Mouse (Mus musculus) hindbrain, embryonic 11.5 days (tissue): ENCODE measurements around the gene Ccnt2. TPM values are rescaled to one million over a fixed set of nuclear protein-coding genes. Genes with fewer than 3 reads are reported as not detected.

ENCODE experiments used
- ATAC-seq: fragments of 200-750 bp; cut with Nextera tagmentation; 2 replicates; pipeline ENCODE4 v1.8.0; 2017; ENCODE audit warnings: mild to moderate bottlenecking, moderate TSS enrichment, moderate library complexity; ENCODE audit not compliant: low FRiP score
- DNase-seq: peaks from one replicate; pipeline ENCODE4 v3.0.0-alpha.2; 2015; ENCODE audit warnings: low spot score
- H3K27ac ChIP-seq: fragments of 300-500 bp; sonication (generic); 2 replicates; pipeline ENCODE4 v1.5.1; 2014; ENCODE audit warnings: mild to moderate bottlenecking, low read depth, low read length
- H3K27me3 ChIP-seq: fragments of 300-500 bp; sonication (generic); 2 replicates; pipeline ENCODE4 v1.6.1; 2014; ENCODE audit warnings: mild to moderate bottlenecking, low read length, moderate library complexity, mixed read lengths; ENCODE audit not compliant: control insufficient read depth, insufficient read depth
- H3K36me3 ChIP-seq: fragments of 300-500 bp; sonication (generic); 2 replicates; pipeline ENCODE4 v1.6.1; 2014; ENCODE audit warnings: mild to moderate bottlenecking, low read length, moderate library complexity, mixed read lengths; ENCODE audit not compliant: control insufficient read depth, insufficient read depth
- H3K4me1 ChIP-seq: fragments of 300-500 bp; sonication (generic); replicated peaks from 2 replicates; pipeline ENCODE4 v1.6.1; 2014; ENCODE audit warnings: low read length, mixed read lengths; ENCODE audit not compliant: control insufficient read depth, insufficient read depth
- H3K4me2 ChIP-seq: fragments of 300-500 bp; sonication (generic); replicated peaks from 2 replicates; pipeline ENCODE4 v1.6.1; 2014; ENCODE audit warnings: mild to moderate bottlenecking, low read depth, low read length
- H3K4me3 ChIP-seq: fragments of 300-500 bp; sonication (generic); 2 replicates; pipeline ENCODE4 v1.5.1; 2014; ENCODE audit warnings: low read depth, low read length
- H3K9ac ChIP-seq: fragments of 300-500 bp; sonication (generic); 2 replicates; pipeline ENCODE4 v1.6.1; 2014; ENCODE audit warnings: low read depth, low read length
- H3K9me3 ChIP-seq: fragments of 300-500 bp; sonication (generic); 2 replicates; pipeline ENCODE4 v1.6.1; 2016; ENCODE audit warnings: low read length; ENCODE audit not compliant: control insufficient read depth
- WGBS: fragments of 180-500 bp; shearing (Covaris S2); extraction: QIAGEN DNeasy Blood & Tissue Kit; methylation state at CpG from one replicate; pipeline ENCODE4 v1.1.7; 2014; 5-methylcytosine and 5-hydroxymethylcytosine counted together
- polyA plus RNA-seq: library from polyadenylated mRNA; unstranded; fragments of >200 nt; fragmentation: Nextera tagmentation; extraction: Ambion mirVana; gene quantifications from 2 replicates; pipeline ENCODE4 v1.2.1, GENCODE M21; 2014

Gene Ccnt2
- polyA plus RNA-seq, 1 experiment from 2014 or later, result 123 TPM

DNA sequence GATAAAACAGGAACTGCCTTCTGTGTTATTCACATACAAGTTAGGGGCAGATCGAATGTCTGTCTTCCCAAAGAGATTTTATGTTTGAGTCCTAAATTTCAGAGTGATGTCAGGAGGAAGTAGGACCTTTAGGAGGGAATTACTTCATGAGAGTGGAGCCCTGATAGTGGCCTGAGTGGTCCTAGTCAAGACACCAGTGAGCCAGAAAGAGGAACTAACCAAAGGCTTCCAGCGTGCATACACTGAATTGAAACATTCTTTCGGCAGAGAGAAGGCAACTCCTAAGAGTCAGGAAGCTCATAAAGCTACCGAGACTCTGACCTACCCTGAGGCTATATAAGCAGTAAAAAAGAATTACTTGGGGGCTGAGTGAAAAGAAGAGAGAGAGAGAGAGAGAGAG lies 62.7 kb downstream of the Ccnt2 start:
- H3K4me3 ChIP-seq, result no peak overlapping the region
- no peaks in the 10 kb centered on the region for H3K27me3 ChIP-seq
- H3K36me3 ChIP-seq, result no peaks in the 10 kb centered on the region
- WGBS, result 74% methylated on average over 4 of the region's 4 CpGs
- H3K9ac ChIP-seq, result no peak overlapping the region
- H3K27ac ChIP-seq, result no peak overlapping the region
- H3K9me3 ChIP-seq, result no peaks in the 10 kb centered on the region
- no peak for DNase-seq
- no peak overlapping the region for H3K4me2 ChIP-seq
- H3K4me1 ChIP-seq, result no peaks in the 10 kb centered on the region
- no peak for ATAC-seq

DNA sequence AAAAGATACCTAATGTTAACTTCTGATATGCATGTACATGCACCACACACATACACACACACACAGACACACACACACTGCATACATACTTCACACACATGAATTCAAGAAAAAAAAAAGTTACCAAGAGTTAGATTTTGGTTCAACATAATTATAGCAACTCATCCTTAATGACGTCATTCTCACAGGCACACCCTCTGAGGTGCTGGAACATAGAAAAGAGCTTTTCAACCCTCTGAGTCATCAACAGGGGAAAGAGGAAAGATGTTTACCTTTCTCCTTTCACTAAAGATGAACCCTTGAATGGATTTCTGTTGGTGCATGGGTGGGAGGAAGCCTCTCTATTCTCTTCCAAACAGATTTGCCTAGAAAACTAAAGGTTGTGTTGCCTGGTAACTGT lies 64.6 kb downstream of the Ccnt2 start:
- DNase-seq (no peak), ATAC-seq (no peak)
- no peak overlapping the region for H3K4me2 ChIP-seq
- WGBS, result 75% methylated on average over 1 of the region's 1 CpGs
- no peaks in the 10 kb centered on the region for H3K4me1 ChIP-seq
- H3K4me3 ChIP-seq, result no peak overlapping the region
- H3K27ac ChIP-seq, result no peak overlapping the region
- no peaks in the 10 kb centered on the region for H3K36me3 ChIP-seq
- H3K9ac ChIP-seq, result no peak overlapping the region
- no peaks in the 10 kb centered on the region for H3K27me3 ChIP-seq
- H3K9me3 ChIP-seq, result no peaks in the 10 kb centered on the region

DNA sequence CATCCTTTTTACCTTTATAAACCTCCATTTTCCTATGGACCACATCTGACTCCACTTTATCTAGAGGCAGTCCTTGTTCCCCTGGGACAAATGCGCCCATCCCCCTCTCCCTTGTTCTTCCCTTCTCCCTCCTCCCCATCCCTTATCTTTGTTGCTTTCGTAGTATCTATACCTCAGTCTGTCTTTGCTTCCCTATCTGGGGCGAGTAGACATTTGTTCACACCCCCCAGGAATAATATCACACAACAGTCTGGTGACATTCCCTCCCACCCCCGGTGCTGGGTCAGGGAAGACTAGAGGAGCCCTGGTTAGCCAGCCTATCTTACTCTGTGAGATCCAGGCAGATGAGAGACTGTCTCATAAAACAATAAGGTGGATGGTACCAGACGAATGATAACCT lies 71.5 kb downstream of the Ccnt2 start:
- DNase-seq, result no peak
- Histone ChIP-seq H3K9me3 (no peaks in the 10 kb centered on the region), H3K4me3 (no peak overlapping the region), H3K27me3 (no peaks in the 10 kb centered on the region), H3K36me3 (no peaks in the 10 kb centered on the region), H3K4me1 (no peaks in the 10 kb centered on the region), H3K9ac (no peak overlapping the region), H3K27ac (no peak overlapping the region), H3K4me2 (no peak overlapping the region)
- 81% methylated on average over 5 of the region's 5 CpGs for WGBS
- no peak for ATAC-seq

DNA sequence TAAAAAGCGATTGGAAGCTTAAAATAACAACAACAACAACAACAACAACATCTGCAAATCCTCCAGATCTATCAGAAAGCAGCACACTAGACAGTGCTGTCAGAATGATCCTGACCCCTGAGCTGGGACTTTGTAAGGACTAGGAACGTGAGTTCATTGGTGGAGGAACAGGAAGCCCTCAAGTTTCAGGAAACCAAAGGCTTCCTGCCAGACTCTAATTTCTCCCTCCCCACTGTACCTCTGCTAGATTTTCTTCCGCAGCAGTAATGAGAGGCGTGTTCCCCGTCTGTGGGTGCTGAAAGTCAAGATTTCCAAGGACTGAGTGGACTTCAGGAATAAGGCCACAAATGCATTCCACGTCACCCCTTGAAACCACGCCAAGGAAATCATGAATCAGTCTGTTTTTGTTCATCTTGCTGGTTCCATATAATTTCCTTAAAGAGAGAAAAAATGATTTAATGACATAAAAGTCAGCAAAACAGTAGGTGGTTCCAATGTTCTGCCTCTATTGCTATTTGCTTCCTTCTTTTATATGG lies 76.2 kb downstream of the Ccnt2 start:
- no peak for ATAC-seq
- no peak for DNase-seq
- Histone ChIP-seq H3K36me3 (no peaks in the 10 kb centered on the region), H3K9ac (no peak overlapping the region), H3K9me3 (no peaks in the 10 kb centered on the region), H3K27ac (no peak overlapping the region), H3K4me2 (no peak overlapping the region), H3K4me3 (no peak overlapping the region), H3K4me1 (no peaks in the 10 kb centered on the region), H3K27me3 (no peaks in the 10 kb centered on the region)
- 87% methylated on average over 7 of the region's 7 CpGs for WGBS

DNA sequence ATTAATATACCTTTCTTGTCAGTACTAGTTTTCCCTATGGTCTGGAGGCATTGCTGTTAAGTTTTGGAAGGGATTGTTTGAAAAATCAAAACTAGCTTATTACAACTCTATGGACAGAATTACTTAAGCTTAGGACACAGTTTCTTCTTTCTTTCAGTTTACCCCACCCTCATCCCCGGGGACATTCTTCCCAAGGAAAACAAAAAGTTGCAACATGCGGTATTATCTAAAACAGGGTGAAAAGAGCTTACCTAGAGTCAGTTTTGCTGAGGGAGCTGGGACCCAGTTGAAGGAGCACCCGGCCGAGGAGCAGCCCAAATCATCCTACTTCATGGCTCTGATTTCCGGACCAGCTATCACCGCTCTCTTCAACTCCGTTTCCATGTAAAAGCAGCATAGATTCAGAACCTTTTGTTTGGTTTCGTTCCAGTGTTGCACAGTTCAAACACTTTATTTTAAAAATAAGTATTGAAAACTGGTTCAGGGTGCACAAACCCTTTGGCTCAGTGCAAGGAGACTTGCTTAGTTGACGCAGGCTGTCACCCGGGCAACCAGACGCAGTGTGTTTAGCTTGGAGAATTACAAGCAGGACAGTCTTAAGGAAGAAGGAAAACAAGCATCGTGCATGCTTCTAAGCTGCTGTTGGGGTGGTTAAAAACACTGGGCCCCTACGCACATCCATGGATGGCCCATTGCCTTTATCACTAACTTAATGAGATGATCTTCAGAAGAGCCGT lies 80.7 kb downstream of the Ccnt2 start, which contains the start of gene Map3k19:
Gene Map3k19 (minus strand): TSS at position 546 of the 737 bp plus-strand sequence.
- Histone ChIP-seq H3K4me1 (no peaks in the 10 kb centered on the region), H3K27ac (no peak within 1 kb of the TSS), H3K27me3 (no peaks in the 10 kb centered on the region), H3K4me2 (no peak within 1 kb of the TSS), H3K36me3 (no peaks in the 10 kb centered on the region), H3K9me3 (no peaks in the 10 kb centered on the region), H3K4me3 (no peak within 1 kb of the TSS), H3K9ac (no peak within 1 kb of the TSS)
- no peak for ATAC-seq
- 76% methylated on average over 14 of the region's 14 CpGs for WGBS
- DNase-seq, result no peak

Other genes starting within 250 kb of the Ccnt2 start
- gene Tmem163, start 94.6 kb upstream of the Ccnt2 start, polyA plus RNA-seq, result 34.1 and 36.2 TPM in 2 replicates
- gene Acmsd, start 44.8 kb upstream of the Ccnt2 start, polyA plus RNA-seq, result 0.17 and 0.37 TPM in 2 replicates
- 0.47 and 0.94 TPM in 2 replicates for gene Map3k19, start 80.9 kb downstream of the Ccnt2 start, polyA plus RNA-seq
- gene Rab3gap1, start 94.6 kb downstream of the Ccnt2 start, polyA plus RNA-seq, result 15.2 and 15.3 TPM in 2 replicates